Mouse (Mus musculus): Measurements from ENCODE around the gene Cdca5.

DNA sequence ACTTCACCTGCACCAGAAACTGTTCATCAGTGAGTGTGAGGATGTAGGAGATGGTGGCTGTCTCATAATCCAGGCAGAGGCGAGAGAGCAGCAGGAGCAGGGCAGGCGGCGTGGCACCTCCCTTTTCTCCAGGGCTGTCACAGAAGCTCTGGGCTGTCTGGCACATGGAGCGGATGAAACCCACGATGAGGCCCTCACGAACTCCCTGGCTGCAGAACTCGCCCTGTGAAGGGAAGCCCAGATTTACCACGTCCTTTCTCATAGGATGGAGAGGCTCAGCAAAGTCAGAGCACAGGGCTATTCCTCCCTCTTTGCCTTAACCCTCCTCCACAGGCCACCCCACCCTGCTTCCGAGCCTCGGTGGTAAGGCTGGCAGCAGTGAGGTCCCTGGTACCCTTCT lies 14.9 kb upstream of the Cdca5 start:
- TF ChIP-seq CTCF (IDR thresholded peaks at IDR 0.05; ENCODE audit: borderline replicate concordance, insufficient read depth, low read depth, low read length) (no peak), POLR2A (IDR thresholded peaks at IDR 0.05; ENCODE audit: borderline replicate concordance, insufficient read depth, low read length) (no peak)
